Mouse (Mus musculus) right cerebral cortex, postnatal 10 days (tissue): ENCODE data around the gene Lrrc28.
"Not testable (repeated sequence)": the region's sequence is repeated elsewhere in the genome, so short reads cannot be mapped to it uniquely, and the experiment has no call there.

Experiments
- DNase-seq, 2 experiments: peaks; one replicate each; pipeline ENCODE4 v3.0.0; 2021; ENCODE audit warnings: low spot score in 2 of 2

The Lrrc28 gene

GRCm38 (mm10) chr7:67529381-67529780 lies 115.7 kb downstream of the Lrrc28 start:
- DNase-seq: peak in 1 of 2 experiments; percentile 13

GRCm38 (mm10) chr7:67528821-67529221 lies 116.2 kb downstream of the Lrrc28 start:
- DNase-seq: peak in 1 of 2 experiments; percentile 21

- peak; percentile 88 to 90 for DNase-seq
Observed at GRCm38 (mm10) chr7:67528063-67528811, 116.8 kb downstream of the Lrrc28 start.

GRCm38 (mm10) chr7:67525886-67526580 lies 119.0 kb downstream of the Lrrc28 start:
- DNase-seq: peak in 1 of 2 experiments; percentile 10

- not testable (repeated sequence) for DNase-seq
Observed at GRCm38 (mm10) chr7:67524069-67524468, 121.0 kb downstream of the Lrrc28 start.

- DNase-seq: no peak
Observed at GRCm38 (mm10) chr7:67523400-67523799, 121.7 kb downstream of the Lrrc28 start.

GRCm38 (mm10) chr7:67521731-67522130 lies 123.3 kb downstream of the Lrrc28 start:
- not testable (repeated sequence) for DNase-seq

GRCm38 (mm10) chr7:67520959-67521358 lies 124.1 kb downstream of the Lrrc28 start:
- DNase-seq: no peak

GRCm38 (mm10) chr7:67520001-67520400 lies 125.1 kb downstream of the Lrrc28 start:
- no peak for DNase-seq

- no peak for DNase-seq
Observed at GRCm38 (mm10) chr7:67515621-67516020, 129.4 kb downstream of the Lrrc28 start.

GRCm38 (mm10) chr7:67514893-67515292 lies 130.2 kb downstream of the Lrrc28 start:
- DNase-seq: no peak

GRCm38 (mm10) chr7:67514380-67514779 lies 130.7 kb downstream of the Lrrc28 start:
- no peak for DNase-seq

GRCm38 (mm10) chr7:67513656-67514055 lies 131.4 kb downstream of the Lrrc28 start:
- no peak for DNase-seq

- no peak for DNase-seq
Observed at GRCm38 (mm10) chr7:67511606-67512005, 133.5 kb downstream of the Lrrc28 start.

- peak in 1 of 2 experiments; percentile 43 for DNase-seq
Observed at GRCm38 (mm10) chr7:67503281-67504010, 141.6 kb downstream of the Lrrc28 start.

- no peak for DNase-seq
Observed at GRCm38 (mm10) chr7:67502631-67503030, 142.4 kb downstream of the Lrrc28 start.

- no peak for DNase-seq
Observed at GRCm38 (mm10) chr7:67500878-67501277, 144.2 kb downstream of the Lrrc28 start.

- DNase-seq: no peak
Observed at GRCm38 (mm10) chr7:67500076-67500828, 144.8 kb downstream of the Lrrc28 start.

GRCm38 (mm10) chr7:67499516-67499915 lies 145.6 kb downstream of the Lrrc28 start:
- no peak for DNase-seq

GRCm38 (mm10) chr7:67493795-67494687 lies 151.0 kb downstream of the Lrrc28 start:
- no peak for DNase-seq
